Mouse (Mus musculus): ENCODE measurements around the gene Abcc10.

- TF ChIP-seq CTCF (IDR thresholded peaks at IDR 0.05) (no peak), EP300 (IDR thresholded peaks at IDR 0.05) (no peak)
These were observed 74.6 kb downstream of the Abcc10 start, which contains the start of gene Lrrc73 for GRCm38 (mm10) chr17:46253452-46254084.

Data from lung, postnatal 0 days (tissue).